Mouse (Mus musculus) liver, embryonic 14.5 days (tissue): ENCODE results near the gene Tbc1d25.

ENCODE experiments used
- CTCF ChIP-seq: IDR thresholded peaks from 2 replicates; pipeline ENCODE4 v1.5.1; 2016; ENCODE audit warnings: antibody characterized with exemption, low read depth, control low read depth
- EP300 ChIP-seq: IDR thresholded peaks from 2 replicates; pipeline ENCODE4 v1.6.1; 2016; ENCODE audit warnings: antibody characterized with exemption, low read depth

DNA sequence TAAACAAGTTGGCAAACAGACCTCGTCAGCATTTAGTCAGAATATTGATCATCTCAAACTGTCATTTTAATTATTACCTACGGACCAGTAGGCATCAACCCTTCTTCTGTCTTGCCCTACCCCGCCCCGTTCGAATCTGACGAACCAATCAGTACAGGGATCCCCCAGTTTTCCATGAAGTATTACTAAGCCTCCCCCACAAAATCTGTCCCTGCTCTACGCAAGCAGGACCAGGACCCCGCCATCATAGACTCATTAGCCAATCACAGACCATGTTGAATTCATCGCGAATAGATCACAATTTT is 17.4 kb upstream of the Tbc1d25 start, which contains the start of gene Ebp:
- TF ChIP-seq EP300 = no peak
- no peak for TF ChIP-seq CTCF
